Mouse (Mus musculus) liver, adult 10 weeks (tissue): ENCODE measurements around the gene Chst13. TPM values are rescaled to one million over a fixed set of nuclear protein-coding genes. Genes with fewer than 3 reads are reported as not detected.

Experiments
- polyA plus RNA-seq: library from polyadenylated mRNA; stranded (reverse); fragments of 350-450 nt; fragmentation: Illumina TruSeq; extraction: RNeasy Lipid Tissue Mini Kit (QIAGEN cat#74804); gene quantifications from one replicate; pipeline ENCODE4 v1.2.3, GENCODE M21; 2014; ENCODE audit warnings: low read depth, low replicate concordance

Chst13 gene
- 1.4 TPM for polyA plus RNA-seq

GRCm38 (mm10) chr6:90324991-90325390 is at the start of gene Chst13:
Gene Chst13, minus strand, starts transcription at chr6:90325185.

DNA sequence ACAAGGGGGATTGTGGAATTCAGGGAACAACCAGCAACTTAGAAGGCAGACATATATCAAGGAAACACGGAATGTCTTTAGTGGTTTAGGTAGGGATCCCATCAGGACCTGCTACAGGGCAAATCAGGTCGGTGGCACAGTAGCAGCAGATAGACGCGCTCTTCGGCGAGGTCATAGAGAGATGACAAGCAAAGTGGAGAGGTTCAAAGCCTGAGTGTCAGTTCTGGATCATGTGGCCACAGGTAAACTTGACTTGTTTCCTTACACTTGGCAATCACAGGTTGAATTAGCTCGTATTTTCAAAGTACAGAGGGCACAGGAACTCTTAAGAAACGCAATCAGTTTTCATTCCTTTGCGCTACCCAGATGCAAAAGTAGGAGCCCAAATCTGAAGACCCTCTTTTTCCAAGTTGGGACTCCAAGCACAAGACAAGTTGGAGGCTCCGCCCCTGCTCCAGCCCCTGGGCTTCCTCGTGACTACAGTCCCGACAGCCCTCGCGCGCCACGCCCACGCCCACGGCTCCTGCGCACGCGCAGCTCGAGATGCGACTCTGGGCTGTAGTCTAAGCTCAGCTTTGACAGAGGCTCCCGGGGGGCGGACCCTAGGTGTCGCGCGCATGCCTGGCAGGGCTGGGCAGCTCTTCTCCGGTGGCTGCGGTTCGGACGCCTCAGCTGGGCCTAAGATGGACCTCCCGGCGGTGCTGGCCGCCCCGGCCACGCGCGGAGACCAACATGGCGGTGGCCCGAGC is 44.2 kb upstream of the Chst13 start, which contains the start of gene Zxdc:
Gene Zxdc (plus strand): TSS at position 517 of the 749 bp plus-strand sequence.

GRCm38 (mm10) chr6:90332561-90333425 is 7.8 kb upstream of the Chst13 start, which contains the start of gene Uroc1:
Gene Uroc1, plus strand, starts transcription at chr6:90333284.

DNA sequence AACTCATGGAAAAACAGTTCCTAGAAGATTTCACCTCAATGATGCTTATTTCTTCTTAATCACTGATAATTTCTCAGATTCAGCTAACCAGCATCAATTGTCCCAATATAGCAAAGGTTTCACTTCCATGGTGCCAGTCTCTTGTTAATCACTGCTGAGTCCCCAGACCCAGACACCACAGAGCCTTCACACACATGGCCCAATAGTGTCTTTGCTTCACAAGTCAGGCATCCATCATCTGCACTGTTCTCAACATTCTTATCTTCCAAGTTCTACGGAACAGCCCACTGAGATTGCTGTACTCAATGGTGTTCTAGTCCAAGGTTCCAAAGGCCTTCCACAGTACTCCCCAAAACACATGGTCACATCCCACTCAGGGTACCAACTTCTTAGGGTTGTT is 24.1 kb downstream of the Chst13 start, which contains the start of gene BC048671:
Gene BC048671 (plus strand): TSS at position 301 of the 400 bp plus-strand sequence.

Other genes with a start within 250 kb of the Chst13 start
- gene Vmn1r49, start 246.7 kb downstream of the Chst13 start, polyA plus RNA-seq, result not detected
- gene Vmn1r50, start 223.8 kb downstream of the Chst13 start, polyA plus RNA-seq, result not detected
- not detected for gene Vmn1r51, start 202.6 kb downstream of the Chst13 start, polyA plus RNA-seq
- not detected for gene Vmn1r52, start 150.4 kb downstream of the Chst13 start, polyA plus RNA-seq
- gene V1ra8, start 122.4 kb downstream of the Chst13 start, polyA plus RNA-seq, result not detected
- not detected for gene Vmn1r53, start 100.7 kb downstream of the Chst13 start, polyA plus RNA-seq
- not detected for gene Vmn1r54, start 78.9 kb downstream of the Chst13 start, polyA plus RNA-seq
- not detected for gene BC048671, start 24.0 kb downstream of the Chst13 start, polyA plus RNA-seq
- gene Uroc1, start 8.1 kb upstream of the Chst13 start, polyA plus RNA-seq, result 113 TPM
- gene Zxdc, start 44.3 kb upstream of the Chst13 start, polyA plus RNA-seq, result 5.2 TPM
- gene Cfap100, start 103.6 kb upstream of the Chst13 start, polyA plus RNA-seq, result not detected
- 33.4 TPM for gene Klf15, start 137.4 kb upstream of the Chst13 start, polyA plus RNA-seq
- gene Aldh1l1, start 161.2 kb upstream of the Chst13 start, polyA plus RNA-seq, result 241 TPM